Mouse (Mus musculus) hindbrain, postnatal 0 days (tissue): ENCODE measurements at regions not wholly inside any gene's neighbourhood (a gene's known extent, or its start where the extent isn't known, plus 50 kb on each side); places are given as distances from the start of the nearest gene placed in this dataset.

ENCODE experiments used
- ATAC-seq: fragments of 200-750 bp; cut with Nextera tagmentation; 2 replicates; pipeline ENCODE4 v1.8.0; 2017; ENCODE audit warnings: mild to moderate bottlenecking, moderate TSS enrichment, moderate library complexity
- DNase-seq: peaks from one replicate; pipeline ENCODE4 v3.0.0-alpha.2; 2015; ENCODE audit warnings: low spot score
- H3K27ac ChIP-seq: fragments of 300-500 bp; sonication (generic); 2 replicates; pipeline ENCODE4 v1.5.1; 2014; ENCODE audit warnings: mild to moderate bottlenecking
- H3K27me3 ChIP-seq: fragments of 300-500 bp; sonication (generic); 2 replicates; pipeline ENCODE4 v1.6.1; 2014; ENCODE audit warnings: low read length, mixed read lengths; ENCODE audit not compliant: insufficient read depth
- H3K36me3 ChIP-seq: fragments of 300-500 bp; sonication (generic); 2 replicates; pipeline ENCODE4 v1.6.1; 2014; ENCODE audit warnings: low read length, mixed read lengths; ENCODE audit not compliant: insufficient read depth
- H3K4me1 ChIP-seq: fragments of 300-500 bp; sonication (generic); 2 replicates; pipeline ENCODE4 v1.6.1; 2014; ENCODE audit warnings: antibody characterized with exemption, low read length, mixed read lengths; ENCODE audit not compliant: insufficient read depth
- H3K4me2 ChIP-seq: fragments of 300-500 bp; sonication (generic); 2 replicates; pipeline ENCODE4 v1.6.1; 2014; ENCODE audit warnings: low read depth, mild to moderate bottlenecking, low read length, moderate library complexity, mixed read lengths
- H3K4me3 ChIP-seq: fragments of 300-500 bp; sonication (generic); 2 replicates; pipeline ENCODE4 v1.5.1; 2014; ENCODE audit warnings: low read length
- H3K9ac ChIP-seq: fragments of 300-500 bp; sonication (generic); replicated peaks from 2 replicates; pipeline ENCODE4 v1.6.1; 2014; ENCODE audit warnings: mild to moderate bottlenecking, low read length, moderate library complexity, mixed read lengths
- H3K9me3 ChIP-seq: fragments of 300-500 bp; sonication (generic); 2 replicates; pipeline ENCODE4 v1.6.1; 2016; ENCODE audit warnings: low read length, mixed read lengths
- CTCF ChIP-seq: IDR thresholded peaks from 2 replicates; pipeline ENCODE4 v1.5.1; 2016; ENCODE audit warnings: antibody characterized with exemption, control low read depth, low read depth
- WGBS: fragments of 180-500 bp; shearing (Covaris S2); extraction: QIAGEN DNeasy Blood & Tissue Kit; methylation state at CpG from one replicate; pipeline ENCODE4 v1.1.7; 2014; 5-methylcytosine and 5-hydroxymethylcytosine counted together

DNA sequence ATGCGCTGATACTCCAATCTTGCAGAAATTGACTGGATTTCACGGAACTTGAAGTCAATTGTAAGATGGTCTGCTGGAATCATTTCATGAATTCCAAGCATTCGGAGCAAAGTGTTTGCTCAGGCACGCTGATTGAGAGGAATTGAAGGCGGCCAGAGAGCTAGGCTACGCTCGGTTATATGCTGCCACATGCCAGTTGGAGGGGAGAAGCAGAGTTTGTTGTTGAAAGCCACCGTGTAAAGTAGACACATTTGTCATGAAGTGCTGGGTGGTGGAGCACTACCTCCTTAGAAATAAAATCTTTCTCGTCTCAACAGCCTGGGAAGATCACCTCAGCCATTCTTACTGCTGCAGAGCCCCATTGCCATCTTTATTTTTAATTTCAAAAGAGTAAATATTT is 175.3 kb upstream of the Frg1 start:
- Histone ChIP-seq H3K27ac (no peak overlapping the region), H3K36me3 (no peaks in the 10 kb centered on the region), H3K27me3 (no peaks in the 10 kb centered on the region), H3K9me3 (no peaks in the 10 kb centered on the region), H3K4me3 (no peak overlapping the region), H3K4me2 (no peak overlapping the region), H3K4me1 (no peaks in the 10 kb centered on the region), H3K9ac (no peak overlapping the region)
- no peak for TF ChIP-seq CTCF
- WGBS, result 57% methylated on average over 9 of the region's 9 CpGs
- ATAC-seq (no peak), DNase-seq (no peak)

DNA sequence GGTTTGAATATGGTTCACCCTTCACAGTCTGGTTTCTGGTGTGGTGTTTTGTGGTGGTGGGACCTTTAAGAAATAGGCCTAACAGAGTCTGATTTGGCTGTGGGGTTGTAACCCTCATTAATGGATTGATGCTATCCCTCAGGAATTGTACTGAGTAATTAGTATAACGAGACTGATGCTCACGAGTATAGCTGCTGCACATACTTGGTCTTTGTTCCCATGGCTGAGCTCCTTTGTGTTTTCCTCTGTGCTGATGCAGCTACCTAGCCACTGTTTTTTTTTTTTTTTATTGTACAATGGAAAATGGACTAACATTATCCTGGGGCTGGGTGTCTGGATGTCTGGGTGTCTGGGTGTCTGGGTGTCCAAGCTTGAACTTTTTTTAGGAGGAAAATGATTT is 171.3 kb upstream of the Frg1 start:
- ATAC-seq, result no peak
- no peak for DNase-seq
- Histone ChIP-seq H3K9ac (no peak overlapping the region), H3K36me3 (no peaks in the 10 kb centered on the region), H3K27ac (no peak overlapping the region), H3K4me3 (no peak overlapping the region), H3K4me1 (no peaks in the 10 kb centered on the region), H3K4me2 (no peak overlapping the region), H3K27me3 (no peaks in the 10 kb centered on the region), H3K9me3 (no peaks in the 10 kb centered on the region)
- 49% methylated on average over 2 of the region's 2 CpGs for WGBS
- TF ChIP-seq CTCF, result no peak

- H3K9me3 ChIP-seq, result no peaks in the 10 kb centered on the region
- no peaks in the 10 kb centered on the region for H3K27me3 ChIP-seq
- H3K4me3 ChIP-seq, result no peak overlapping the region
- no peaks in the 10 kb centered on the region for H3K4me1 ChIP-seq
- no peaks in the 10 kb centered on the region for H3K36me3 ChIP-seq
- H3K9ac ChIP-seq, result no peak overlapping the region
- no peak overlapping the region for H3K27ac ChIP-seq
- peak; percentile 93 for DNase-seq
- peak; percentile 75 for ATAC-seq
- peak; percentile 92 for TF ChIP-seq CTCF
- WGBS, result 26% methylated on average over 10 of the region's 10 CpGs
- no peak overlapping the region for H3K4me2 ChIP-seq
Measured at GRCm38 (mm10) chr8:41573027-41573885, 156.4 kb upstream of the Frg1 start.

GRCm38 (mm10) chr8:41570566-41570965 is 153.7 kb upstream of the Frg1 start:
- no peak for TF ChIP-seq CTCF
- ATAC-seq (no peak), DNase-seq (no peak)
- no peak overlapping the region for H3K4me3 ChIP-seq
- H3K4me1 ChIP-seq, result no peaks in the 10 kb centered on the region
- 73% methylated on average over 6 of the region's 6 CpGs for WGBS
- no peak overlapping the region for H3K4me2 ChIP-seq
- no peaks in the 10 kb centered on the region for H3K9me3 ChIP-seq
- no peak overlapping the region for H3K9ac ChIP-seq
- H3K27me3 ChIP-seq, result no peaks in the 10 kb centered on the region
- no peak overlapping the region for H3K27ac ChIP-seq
- H3K36me3 ChIP-seq, result no peaks in the 10 kb centered on the region

GRCm38 (mm10) chr8:41561995-41562394 is 145.1 kb upstream of the Frg1 start:
- Histone ChIP-seq H3K4me2 (no peak overlapping the region), H3K27me3 (no peaks in the 10 kb centered on the region), H3K27ac (no peak overlapping the region), H3K4me1 (no peaks in the 10 kb centered on the region; the same call in 1 of the 2 replicates), H3K36me3 (no peaks in the 10 kb centered on the region), H3K4me3 (no peak overlapping the region), H3K9ac (no peak overlapping the region), H3K9me3 (no peaks in the 10 kb centered on the region)
- ATAC-seq (no peak), DNase-seq (no peak)
- TF ChIP-seq CTCF, result no peak
- WGBS, result 73% methylated on average over 14 of the region's 14 CpGs

DNA sequence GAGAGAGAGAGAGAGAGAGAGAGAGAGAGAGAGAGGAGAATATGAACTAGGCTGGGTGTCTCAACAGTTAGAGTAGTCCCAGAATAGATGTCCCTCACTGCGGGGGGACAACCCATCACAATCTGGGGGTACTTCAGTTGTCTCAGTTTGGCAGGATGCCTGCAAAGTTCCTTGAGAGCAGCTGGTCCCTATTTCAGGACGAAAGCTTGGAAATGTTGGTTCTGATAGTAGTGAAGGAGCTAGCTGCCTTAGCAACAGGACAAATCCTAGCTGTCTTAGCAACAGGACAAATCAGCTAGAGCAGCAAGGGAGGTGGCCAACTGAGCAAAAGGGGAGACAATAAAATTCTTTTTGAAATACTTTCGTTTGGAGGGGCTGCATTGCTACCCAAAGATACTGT is 139.9 kb upstream of the Frg1 start:
- Histone ChIP-seq H3K36me3 (no peaks in the 10 kb centered on the region), H3K4me1 (no peaks in the 10 kb centered on the region), H3K9me3 (no peaks in the 10 kb centered on the region), H3K27ac (no peak overlapping the region), H3K4me2 (no peak overlapping the region), H3K27me3 (no peaks in the 10 kb centered on the region), H3K9ac (no peak overlapping the region), H3K4me3 (no peak overlapping the region)
- TF ChIP-seq CTCF, result no peak
- WGBS, result 60% methylated on average over 3 of the region's 3 CpGs
- ATAC-seq, result no peak
- DNase-seq, result no peak
